Mouse (Mus musculus): ENCODE results near the gene Btnl9.
A peak's percentile ranks its signal among the peaks of the same experiment; 100 is the strongest.
"Not testable (repeated sequence)": the region's sequence is repeated elsewhere in the genome, so short reads cannot be mapped to it uniquely, and the experiment has no call there.

Btnl9 gene

GRCm38 (mm10) chr11:49183172-49183571, 3.8 kb downstream of the Btnl9 start:
- DNase-seq (ENCODE audit: low read depth, low spot score) = no peak

GRCm38 (mm10) chr11:49176047-49176779, 10.7 kb downstream of the Btnl9 start:
- not testable (repeated sequence) for DNase-seq (ENCODE audit: low read depth, low spot score)

- DNase-seq (ENCODE audit: low read depth, low spot score) = no peak
Observed at GRCm38 (mm10) chr11:49175345-49175744, 11.6 kb downstream of the Btnl9 start.

GRCm38 (mm10) chr11:49170576-49170975, 16.4 kb downstream of the Btnl9 start:
- no peak for DNase-seq (ENCODE audit: low read depth, low spot score)

- DNase-seq (ENCODE audit: low read depth, low spot score) = peak; percentile 13
Observed at GRCm38 (mm10) chr11:49168839-49169611, 17.9 kb downstream of the Btnl9 start.

GRCm38 (mm10) chr11:49156821-49157814, 29.8 kb downstream of the Btnl9 start:
- no peak for DNase-seq (ENCODE audit: low read depth, low spot score)

- no peak for DNase-seq (ENCODE audit: low read depth, low spot score)
Observed at GRCm38 (mm10) chr11:49154077-49154476, 32.9 kb downstream of the Btnl9 start, which contains the start of gene Olfr1394. Gene Olfr1394, plus strand, starts transcription at chr11:49154377.

- DNase-seq (ENCODE audit: low read depth, low spot score) = no peak
Observed at GRCm38 (mm10) chr11:49141974-49142373, 45.0 kb downstream of the Btnl9 start, which contains the start of gene Olfr1395. Gene Olfr1395, plus strand, starts transcription at chr11:49142274.

- DNase-seq (ENCODE audit: low read depth, low spot score) = no peak
Observed at GRCm38 (mm10) chr11:49124169-49124568, 62.8 kb downstream of the Btnl9 start.

GRCm38 (mm10) chr11:49119635-49120034, 67.3 kb downstream of the Btnl9 start:
- no peak for DNase-seq (ENCODE audit: low read depth, low spot score)

Data from embryo, embryonic 11.5 days (tissue).